Mouse (Mus musculus) MEL (cell line): Measurements from ENCODE around the gene Hpgd.

Experiments
- GABPA ChIP-seq: IDR thresholded peaks from 2 replicates; pipeline ENCODE4 v1.6.1; 2012; ENCODE audit warnings: low read depth, mild to moderate bottlenecking, inconsistent platforms, low read length, improper control_type of control experiment, moderate library complexity
- POLR2A ChIP-seq, 2 experiments: IDR thresholded peaks; 2 replicates each; pipeline ENCODE4 v1.6.1; 2011 to 2012; ENCODE audit warnings: low read length in 2 of 2, mild to moderate bottlenecking in 2 of 2, control low read depth in 1 of 2, improper control_type of control experiment in 1 of 2, low read depth in 1 of 2, moderate library complexity in 1 of 2; ENCODE audit not compliant: control insufficient read depth in 1 of 2, insufficient read depth in 1 of 2, poor library complexity in 1 of 2
- USF2 ChIP-seq, 2 experiments: IDR thresholded peaks; 2 replicates each; pipeline ENCODE4 v1.6.1; 2011 to 2012; ENCODE audit warnings: improper control_type of control experiment in 2 of 2, low read length in 2 of 2, borderline replicate concordance in 1 of 2, inconsistent platforms in 1 of 2, low read depth in 1 of 2, mild to moderate bottlenecking in 1 of 2; ENCODE audit not compliant: insufficient read depth in 1 of 2
- ZMIZ1 ChIP-seq: IDR thresholded peaks from 2 replicates; pipeline ENCODE4 v1.6.1; 2012; ENCODE audit warnings: low read depth, mild to moderate bottlenecking, inconsistent platforms, low read length, improper control_type of control experiment, moderate library complexity

DNA sequence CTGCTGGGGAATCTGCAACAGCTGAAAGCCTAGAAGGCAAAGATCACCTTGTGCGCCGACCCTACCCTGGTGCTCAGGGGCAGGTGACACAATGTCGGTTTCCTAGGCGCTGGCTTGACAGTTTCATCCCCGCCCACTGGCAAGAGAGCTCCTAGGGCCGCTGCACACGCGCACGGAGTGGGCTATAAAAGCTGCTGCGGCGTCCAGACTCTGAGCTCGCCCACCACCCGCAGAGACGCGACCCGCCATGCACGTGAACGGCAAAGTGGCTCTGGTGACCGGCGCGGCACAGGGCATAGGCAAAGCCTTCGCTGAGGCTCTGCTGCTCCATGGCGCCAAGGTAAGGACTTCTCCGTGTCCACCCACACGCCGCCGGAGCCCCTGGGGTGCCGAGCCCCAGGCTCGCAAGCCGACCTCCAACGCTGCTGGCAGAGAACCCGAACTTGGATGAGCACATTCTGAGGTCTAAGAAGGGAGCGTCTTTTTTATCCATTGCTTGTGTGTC is at the start of gene Hpgd:
- TF ChIP-seq ZMIZ1: no peak
- TF ChIP-seq USF2 (IDR thresholded peaks at IDR 0.05; ENCODE audit: borderline replicate concordance in 1 of 2, insufficient read depth in 1 of 2, low read depth in 1 of 2, low read length in 2 of 2): no peak
- TF ChIP-seq POLR2A (IDR thresholded peaks at IDR 0.05; ENCODE audit: control insufficient read depth in 1 of 2, insufficient read depth in 1 of 2, low read depth in 1 of 2, low read length in 2 of 2, poor library complexity in 1 of 2): no peak
- no peak for TF ChIP-seq GABPA
